Mouse (Mus musculus) hindbrain, embryonic 10.5 days (tissue): ENCODE measurements around the gene Asb1. TPM values are rescaled to one million over a fixed set of nuclear protein-coding genes. Genes with fewer than 3 reads are reported as not detected.
A peak's percentile ranks its signal among the peaks of the same experiment; 100 is the strongest.

Experiments used
- DNase-seq: peaks from one replicate; pipeline ENCODE4 v3.0.0-alpha.2; 2017; ENCODE audit warnings: low spot score
- H3K27ac ChIP-seq: fragments of 300-500 bp; sonication (generic); 2 replicates; pipeline ENCODE4 v1.5.1; 2016; ENCODE audit warnings: mild to moderate bottlenecking, moderate library complexity
- H3K27me3 ChIP-seq: fragments of 300-500 bp; sonication (generic); 2 replicates; pipeline ENCODE4 v1.6.1; 2016; ENCODE audit warnings: mild to moderate bottlenecking; ENCODE audit not compliant: poor library complexity, insufficient read depth, severe bottlenecking
- H3K36me3 ChIP-seq: fragments of 300-500 bp; sonication (generic); 2 replicates; pipeline ENCODE4 v1.6.1; 2016; ENCODE audit warnings: mild to moderate bottlenecking, moderate library complexity
- H3K4me1 ChIP-seq: fragments of 300-500 bp; sonication (generic); replicated peaks from 2 replicates; pipeline ENCODE4 v1.6.1; 2016; ENCODE audit warnings: mild to moderate bottlenecking
- H3K4me3 ChIP-seq: fragments of 300-500 bp; sonication (generic); 2 replicates; pipeline ENCODE4 v1.5.1; 2016; ENCODE audit warnings: mild to moderate bottlenecking, moderate library complexity
- H3K9me3 ChIP-seq: fragments of 300-500 bp; sonication (generic); 2 replicates; pipeline ENCODE4 v1.6.1; 2016; ENCODE audit warnings: mild to moderate bottlenecking, moderate library complexity
- WGBS: fragments of 180-500 bp; shearing (Covaris S2); methylation state at CpG from one replicate; pipeline ENCODE4 v1.1.7; 2016; 5-methylcytosine and 5-hydroxymethylcytosine counted together
- polyA plus RNA-seq: library from polyadenylated mRNA; unstranded; fragments of >200 nt; fragmentation: Nextera tagmentation; extraction: Ambion mirVana; gene quantifications from 2 replicates; pipeline ENCODE4 v1.2.1, GENCODE M21; 2016

The Asb1 gene
- polyA plus RNA-seq, 1 experiment from 2014 or later: 10.8 TPM

- no peak for DNase-seq
- Histone ChIP-seq H3K4me1 (peaks cover 2% of the 10 kb centered on the region; the same call in 1 of the 2 replicates), H3K36me3 (peaks cover 26% of the 10 kb centered on the region), H3K27ac (0 out of 2 replicates have a peak overlapping the region, but pooled peaks have one; percentile 35), H3K27me3 (peaks cover 22% of the 10 kb centered on the region), H3K9me3 (no peaks in the 10 kb centered on the region), H3K4me3 (no peak overlapping the region)
- WGBS: 88% methylated on average over 5 of the region's 5 CpGs
Measured at GRCm38 (mm10) chr1:91532892-91533291, 7.5 kb upstream of the Asb1 start.

DNA sequence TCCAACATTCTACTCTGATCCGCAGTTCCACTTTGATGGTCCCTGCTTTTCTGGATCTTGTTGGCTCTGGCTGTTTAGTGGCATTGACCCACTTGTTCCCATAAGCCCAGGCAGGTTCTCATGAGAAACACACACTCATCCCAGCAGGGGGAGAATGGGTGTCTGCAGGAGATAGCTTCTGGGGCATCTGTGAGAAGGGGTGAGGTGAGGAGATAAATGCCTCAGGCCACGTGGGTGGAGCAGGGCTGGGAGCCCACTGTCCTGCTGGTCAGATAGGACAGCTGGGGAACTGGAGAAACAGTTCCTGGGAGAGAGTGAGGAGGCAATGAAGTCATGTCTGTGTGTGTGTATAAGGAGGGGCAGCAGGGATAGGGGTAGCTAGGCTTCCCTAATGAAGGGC lies 6.9 kb upstream of the Asb1 start:
- no peaks in the 10 kb centered on the region for H3K9me3 ChIP-seq
- no peak overlapping the region for H3K4me3 ChIP-seq
- peaks cover 28% of the 10 kb centered on the region for H3K27me3 ChIP-seq
- WGBS: 61% methylated on average over 2 of the region's 2 CpGs
- H3K36me3 ChIP-seq: peaks cover 21% of the 10 kb centered on the region
- no peak for DNase-seq
- 0 out of 2 replicates have a peak overlapping the region, but pooled peaks have one; percentile 35 for H3K27ac ChIP-seq
- H3K4me1 ChIP-seq: peaks cover 8% of the 10 kb centered on the region; the same call in 1 of the 2 replicates

- no peak for DNase-seq
- H3K27me3 ChIP-seq: peaks cover 35% of the 10 kb centered on the region
- peaks cover 21% of the 10 kb centered on the region for H3K36me3 ChIP-seq
- whole genome bisulfite sequencing: 82% methylated on average over 19 of the region's 19 CpGs
- H3K4me1 ChIP-seq: peaks cover 8% of the 10 kb centered on the region; the same call in 1 of the 2 replicates
- 0 out of 2 replicates have a peak overlapping the region, but pooled peaks have one; percentile 35 for H3K27ac ChIP-seq
- H3K9me3 ChIP-seq: no peaks in the 10 kb centered on the region
- H3K4me3 ChIP-seq: no peak overlapping the region
Measured at GRCm38 (mm10) chr1:91533961-91534723, 6.2 kb upstream of the Asb1 start.

GRCm38 (mm10) chr1:91537786-91538569 lies 2.4 kb upstream of the Asb1 start:
- DNase-seq: no peak
- Histone ChIP-seq H3K4me3 (no peak overlapping the region), H3K27ac (no peak overlapping the region), H3K9me3 (no peaks in the 10 kb centered on the region), H3K36me3 (peaks cover 5% of the 10 kb centered on the region; the same call in 1 of the 2 replicates), H3K4me1 (peaks cover 29% of the 10 kb centered on the region), H3K27me3 (peaks cover 43% of the 10 kb centered on the region)
- 21% methylated on average over 22 of the region's 22 CpGs for WGBS

DNA sequence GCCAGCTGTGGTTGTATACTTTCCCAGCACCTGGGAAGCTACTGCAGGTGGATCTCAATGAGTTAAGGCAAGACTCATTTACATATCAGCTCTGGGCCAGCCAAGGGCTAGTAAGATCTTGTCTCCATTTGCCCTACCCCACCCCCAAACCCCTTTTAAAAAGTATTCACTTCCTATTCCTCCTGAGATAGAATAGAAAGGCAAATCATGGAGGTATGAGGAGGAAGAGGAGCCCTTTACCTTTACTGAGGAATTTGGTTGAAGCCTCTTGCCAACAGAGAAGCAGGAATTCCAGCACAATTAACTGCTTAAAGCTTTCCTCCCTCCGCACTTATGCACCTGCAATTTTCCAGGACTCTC lies 1.8 kb upstream of the Asb1 start:
- no peak overlapping the region for H3K4me3 ChIP-seq
- H3K27ac ChIP-seq: no peak overlapping the region
- no peak for DNase-seq
- WGBS: 50% methylated on average over 1 of the region's 1 CpGs
- peaks cover 43% of the 10 kb centered on the region for H3K27me3 ChIP-seq
- no peaks in the 10 kb centered on the region for H3K9me3 ChIP-seq
- peaks cover 29% of the 10 kb centered on the region for H3K4me1 ChIP-seq
- no peaks in the 10 kb centered on the region for H3K36me3 ChIP-seq

DNA sequence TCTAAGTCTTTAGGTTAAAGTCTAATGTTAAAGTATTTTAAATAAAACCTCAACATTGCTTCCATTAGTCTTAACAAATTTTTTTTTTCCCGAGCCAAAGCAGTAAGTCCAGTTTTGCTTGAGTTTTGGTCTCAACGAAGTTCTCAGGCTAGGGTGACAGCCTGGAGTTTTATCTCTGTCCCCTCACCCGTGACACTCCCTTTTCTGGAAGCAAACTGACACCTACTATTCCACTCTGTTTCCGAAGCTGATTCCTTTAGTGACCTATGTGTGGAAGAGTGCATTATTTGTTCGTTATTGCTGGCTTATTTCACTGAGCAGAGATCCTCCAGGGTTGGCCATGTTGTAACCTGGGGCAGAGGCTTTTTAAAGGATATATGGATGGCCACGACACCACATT lies 1.1 kb upstream of the Asb1 start:
- Histone ChIP-seq H3K27me3 (peaks cover 43% of the 10 kb centered on the region), H3K27ac (0 out of 2 replicates have a peak overlapping the region, but pooled peaks have one; percentile 78), H3K4me1 (peaks cover 29% of the 10 kb centered on the region), H3K36me3 (peaks cover 4% of the 10 kb centered on the region; the same call in 1 of the 2 replicates), H3K4me3 (peak overlapping the region; percentile 84), H3K9me3 (no peaks in the 10 kb centered on the region)
- WGBS: 27% methylated on average over 6 of the region's 6 CpGs
- DNase-seq: no peak

- Histone ChIP-seq H3K9me3 (no peaks in the 10 kb centered on the region), H3K36me3 (peaks cover 8% of the 10 kb centered on the region), H3K27ac (peak overlapping the region; percentile 78), H3K27me3 (peaks cover 43% of the 10 kb centered on the region), H3K4me3 (peak overlapping the region; percentile 84), H3K4me1 (peaks cover 29% of the 10 kb centered on the region)
- WGBS: 3% methylated on average over 22 of the region's 22 CpGs
- no peak for DNase-seq
Measured at GRCm38 (mm10) chr1:91539704-91540270, 557 bp upstream of the Asb1 start.

DNA sequence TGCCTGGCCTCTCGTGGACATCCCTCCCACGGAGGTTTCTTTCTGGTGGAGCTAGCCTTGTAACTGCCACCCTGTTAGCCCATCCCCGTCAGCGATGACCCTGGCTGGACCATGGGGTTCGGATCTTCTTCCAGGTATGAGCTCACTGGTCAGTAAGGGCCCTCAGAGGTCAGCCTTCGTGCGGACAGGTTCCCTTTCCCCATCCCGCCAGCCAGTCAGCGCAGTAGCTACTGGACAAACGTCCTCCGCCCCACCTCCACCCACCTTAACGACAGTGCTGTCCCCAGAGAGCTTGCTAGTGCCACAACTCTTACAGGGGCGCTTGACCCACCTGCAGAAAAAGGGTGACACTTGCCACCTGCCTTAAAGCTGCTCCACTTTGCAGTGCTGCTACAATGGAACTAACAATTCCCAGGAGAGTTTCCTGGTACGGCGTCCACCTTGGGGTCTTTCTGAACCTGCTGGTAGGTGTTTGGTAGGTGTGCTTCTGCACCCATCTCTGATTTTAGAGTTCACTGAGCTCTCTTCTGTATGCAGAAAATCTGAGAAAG lies 773 bp downstream of the Asb1 start:
- H3K27ac ChIP-seq: peak overlapping the region; percentile 86
- H3K27me3 ChIP-seq: peaks cover 38% of the 10 kb centered on the region
- H3K36me3 ChIP-seq: peaks cover 19% of the 10 kb centered on the region
- peak; percentile 12 for DNase-seq
- no peaks in the 10 kb centered on the region for H3K9me3 ChIP-seq
- peaks cover 30% of the 10 kb centered on the region for H3K4me1 ChIP-seq
- H3K4me3 ChIP-seq: peak overlapping the region; percentile 84
- 15% methylated on average over 15 of the region's 15 CpGs for whole genome bisulfite sequencing

GRCm38 (mm10) chr1:91543974-91544373 lies 3.6 kb downstream of the Asb1 start:
- no peaks in the 10 kb centered on the region for H3K9me3 ChIP-seq
- H3K36me3 ChIP-seq: peaks cover 35% of the 10 kb centered on the region
- 82% methylated on average over 4 of the region's 4 CpGs for WGBS
- H3K27ac ChIP-seq: no peak overlapping the region
- no peak overlapping the region for H3K4me3 ChIP-seq
- H3K27me3 ChIP-seq: peaks cover 10% of the 10 kb centered on the region
- no peak for DNase-seq
- H3K4me1 ChIP-seq: peaks cover 43% of the 10 kb centered on the region

GRCm38 (mm10) chr1:91545226-91545625 lies 4.9 kb downstream of the Asb1 start:
- Histone ChIP-seq H3K4me1 (peaks cover 36% of the 10 kb centered on the region), H3K4me3 (no peak overlapping the region), H3K9me3 (no peaks in the 10 kb centered on the region), H3K27me3 (no peaks in the 10 kb centered on the region), H3K36me3 (peaks cover 42% of the 10 kb centered on the region), H3K27ac (no peak overlapping the region)
- DNase-seq: no peak
- 92% methylated on average over 1 of the region's 1 CpGs for WGBS

DNA sequence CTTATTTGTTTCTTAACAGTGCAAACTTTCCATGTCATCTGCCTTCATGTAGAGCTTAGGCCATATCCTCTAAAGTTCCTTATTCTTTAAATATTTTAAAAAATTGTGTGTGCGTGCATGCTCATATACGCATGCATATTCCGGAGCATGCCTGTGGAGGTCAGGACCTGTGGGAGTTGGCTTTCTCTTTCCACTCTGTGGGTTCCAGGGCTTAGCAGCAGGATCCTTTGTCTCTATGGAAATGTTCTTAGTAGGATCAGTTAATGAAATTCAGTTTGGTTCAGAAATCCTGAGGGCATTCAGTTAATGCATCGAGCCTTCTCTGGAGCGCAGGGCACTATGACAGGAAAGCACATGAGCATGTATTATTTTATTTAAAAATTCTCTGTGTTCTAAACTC lies 7.2 kb downstream of the Asb1 start:
- Histone ChIP-seq H3K4me3 (no peak overlapping the region), H3K4me1 (peaks cover 22% of the 10 kb centered on the region), H3K9me3 (no peaks in the 10 kb centered on the region), H3K27me3 (no peaks in the 10 kb centered on the region), H3K36me3 (peaks cover 52% of the 10 kb centered on the region), H3K27ac (peak overlapping the region; percentile 81; the same call in 1 of the 2 replicates)
- WGBS: 42% methylated on average over 5 of the region's 5 CpGs
- DNase-seq: peak; percentile 36

DNA sequence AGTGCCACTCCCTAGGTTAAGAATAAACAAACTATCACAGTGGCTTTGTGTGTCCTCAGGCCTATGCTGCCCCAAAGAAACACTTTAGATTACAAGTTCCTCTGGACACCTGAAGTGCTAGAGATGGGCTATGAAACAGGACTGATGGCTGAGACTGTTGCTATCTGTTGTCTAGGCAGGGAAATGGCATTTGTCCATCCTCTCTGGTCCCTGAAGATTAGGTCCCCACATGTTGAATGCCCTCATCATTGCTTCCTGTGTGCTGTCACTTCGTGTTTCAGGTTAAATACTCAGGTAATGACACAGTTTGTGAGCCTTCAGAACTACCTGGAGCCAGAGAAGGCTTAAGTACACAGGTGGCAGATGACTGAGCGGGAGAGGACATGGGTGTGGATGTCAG lies 8.7 kb downstream of the Asb1 start:
- H3K27ac ChIP-seq: no peak overlapping the region
- 83% methylated on average over 2 of the region's 2 CpGs for WGBS
- no peak overlapping the region for H3K4me3 ChIP-seq
- H3K36me3 ChIP-seq: peaks cover 60% of the 10 kb centered on the region
- no peaks in the 10 kb centered on the region for H3K27me3 ChIP-seq
- peaks cover 22% of the 10 kb centered on the region for H3K4me1 ChIP-seq
- no peaks in the 10 kb centered on the region for H3K9me3 ChIP-seq
- no peak for DNase-seq
